Mouse (Mus musculus) intestine, embryonic 15.5 days (tissue): ENCODE measurements around the gene Thoc2. TPM values are rescaled to one million over a fixed set of nuclear protein-coding genes. Genes with fewer than 3 reads are reported as not detected.

Experiments used
- ATAC-seq: fragments of 200-750 bp; cut with Nextera tagmentation; 2 replicates; pipeline ENCODE4 v1.8.0; 2017; ENCODE audit warnings: moderate TSS enrichment, moderate library complexity
- H3K27ac ChIP-seq: fragments of 300-500 bp; sonication (generic); 2 replicates; pipeline ENCODE4 v1.5.1; 2015; ENCODE audit warnings: mild to moderate bottlenecking, inconsistent platforms
- H3K27me3 ChIP-seq: fragments of 300-500 bp; sonication (generic); replicated peaks from 2 replicates; pipeline ENCODE4 v1.6.1; 2015; ENCODE audit warnings: inconsistent platforms
- H3K36me3 ChIP-seq: fragments of 300-500 bp; sonication (generic); 2 replicates; pipeline ENCODE4 v1.6.1; 2015; ENCODE audit warnings: inconsistent platforms
- H3K4me1 ChIP-seq: fragments of 300-500 bp; sonication (generic); replicated peaks from 2 replicates; pipeline ENCODE4 v1.6.1; 2015; ENCODE audit warnings: inconsistent platforms
- H3K4me2 ChIP-seq: fragments of 300-500 bp; sonication (generic); replicated peaks from 2 replicates; pipeline ENCODE4 v1.6.1; 2015; ENCODE audit warnings: mild to moderate bottlenecking, inconsistent platforms
- H3K4me3 ChIP-seq: fragments of 300-500 bp; sonication (generic); replicated peaks from 2 replicates; pipeline ENCODE4 v1.5.1; 2015; ENCODE audit warnings: inconsistent platforms
- H3K9ac ChIP-seq: fragments of 300-500 bp; sonication (generic); 2 replicates; pipeline ENCODE4 v1.6.1; 2015; ENCODE audit warnings: inconsistent platforms
- H3K9me3 ChIP-seq: fragments of 300-500 bp; sonication (generic); 2 replicates; pipeline ENCODE4 v1.6.1; 2016; ENCODE audit warnings: inconsistent platforms
- WGBS: fragments of 180-500 bp; shearing (Covaris S2); methylation state at CpG from one replicate; pipeline ENCODE4 v1.1.7; 2015; 5-methylcytosine and 5-hydroxymethylcytosine counted together
- polyA plus RNA-seq: library from polyadenylated mRNA; unstranded; fragments of >200 nt; fragmentation: Nextera tagmentation; extraction: Ambion mirVana; gene quantifications from 2 replicates; pipeline ENCODE4 v1.2.1, GENCODE M21; 2015

The Thoc2 gene
- polyA plus RNA-seq, 1 experiment from 2014 or later: 72.7 TPM

DNA sequence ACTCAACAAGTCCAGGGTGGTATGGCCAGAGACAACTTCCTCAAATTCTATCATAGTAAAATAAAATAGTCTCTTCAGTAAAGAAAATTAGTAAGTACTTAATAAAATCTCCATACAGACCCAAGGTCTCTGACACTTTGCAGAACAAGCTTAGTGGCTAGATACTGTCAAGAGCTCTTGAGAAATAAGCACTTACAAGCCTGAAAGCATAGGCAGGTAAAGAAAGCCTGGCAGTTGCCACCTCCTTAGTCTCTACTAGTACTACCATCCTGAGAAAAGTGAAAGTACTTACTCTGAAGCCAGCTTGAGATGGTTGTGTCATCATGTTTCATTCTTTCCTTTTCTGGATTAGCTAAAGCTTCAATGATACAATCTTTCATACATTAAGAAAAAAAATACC, 82.7 kb downstream of the Thoc2 start:
- Histone ChIP-seq H3K9me3 (no peaks in the 10 kb centered on the region), H3K9ac (no peak overlapping the region), H3K4me3 (no peak overlapping the region), H3K27me3 (no peaks in the 10 kb centered on the region), H3K36me3 (no peaks in the 10 kb centered on the region), H3K27ac (no peak overlapping the region), H3K4me2 (no peak overlapping the region), H3K4me1 (no peaks in the 10 kb centered on the region)
- ATAC-seq: no peak

DNA sequence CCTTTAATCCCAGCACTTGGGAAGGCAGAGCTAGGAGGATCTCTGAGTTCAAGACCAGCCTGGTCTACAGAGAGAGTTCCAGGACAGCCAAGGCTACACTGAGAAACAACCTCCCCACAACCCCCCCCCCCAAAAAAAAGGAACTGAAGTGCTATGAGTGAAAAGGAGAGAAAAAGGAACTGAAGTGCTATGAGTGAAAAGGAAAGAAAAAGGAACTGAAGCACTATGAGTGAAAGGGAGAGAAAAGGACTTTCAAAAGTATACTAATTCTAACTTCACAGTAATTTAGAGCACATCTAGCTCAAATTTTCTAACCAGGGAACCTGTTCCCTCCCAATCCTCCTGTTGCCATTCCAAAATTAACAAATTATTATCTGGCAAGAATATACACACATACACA, 114.9 kb downstream of the Thoc2 start:
- H3K36me3 ChIP-seq: no peaks in the 10 kb centered on the region
- ATAC-seq: no peak
- H3K4me1 ChIP-seq: no peaks in the 10 kb centered on the region
- H3K4me2 ChIP-seq: no peak overlapping the region
- H3K4me3 ChIP-seq: no peak overlapping the region
- H3K9ac ChIP-seq: no peak overlapping the region
- no peak overlapping the region for H3K27ac ChIP-seq
- H3K27me3 ChIP-seq: no peaks in the 10 kb centered on the region
- H3K9me3 ChIP-seq: no peaks in the 10 kb centered on the region

- no peak overlapping the region for H3K27ac ChIP-seq
- no peaks in the 10 kb centered on the region for H3K4me1 ChIP-seq
- H3K4me2 ChIP-seq: no peak overlapping the region
- ATAC-seq: no peak
- H3K9me3 ChIP-seq: no peaks in the 10 kb centered on the region
- no peak overlapping the region for H3K9ac ChIP-seq
- 74% methylated on average over 6 of the region's 6 CpGs for WGBS
- no peaks in the 10 kb centered on the region for H3K27me3 ChIP-seq
- no peaks in the 10 kb centered on the region for H3K36me3 ChIP-seq
- H3K4me3 ChIP-seq: no peak overlapping the region
Measured at GRCm38 (mm10) chrX:41793303-41793702, 127.2 kb downstream of the Thoc2 start.

Other genes with a start within 250 kb of the Thoc2 start
- 12.1 and 13.3 TPM in 2 replicates for gene Xiap, start 139.0 kb upstream of the Thoc2 start, polyA plus RNA-seq
- gene Stag2, start 228.6 kb upstream of the Thoc2 start, polyA plus RNA-seq: 29.7 and 34.8 TPM in 2 replicates